Mouse (Mus musculus) spleen, embryonic (tissue): ENCODE data around the gene Med20.

Experiments used
- CTCF ChIA-PET: fragments of 350-600 bp; sonication (Branson Sonifier 250); formaldehyde crosslinking; loops from one replicate; lab custom pipeline; 2022; lab: Charles Lee

Med20 gene

GRCm38 (mm10) chr17:47669166-47669565 is 57.8 kb downstream of the Med20 start:
- CTCF ChIA-PET = no interaction called here

GRCm38 (mm10) chr17:47671988-47672310 is 60.6 kb downstream of the Med20 start:
- CTCF ChIA-PET = interaction anchor here (0.5 kb wide), 1 partner anchor 277 kb away, joined by 5 read pairs; no protein-coding TSS in a partner anchor

- CTCF ChIA-PET = no interaction called here
These were observed 61.1 kb downstream of the Med20 start for GRCm38 (mm10) chr17:47672311-47673111.
